Mouse (Mus musculus) liver, adult (tissue): ENCODE measurements around the gene Notch4.

Experiments
- GATA4 ChIP-seq: IDR thresholded peaks from 2 replicates; pipeline ENCODE4 v1.6.1; 2014; ENCODE audit warnings: mild to moderate bottlenecking, low read length; ENCODE audit not compliant: insufficient replicate concordance

Notch4 gene

DNA sequence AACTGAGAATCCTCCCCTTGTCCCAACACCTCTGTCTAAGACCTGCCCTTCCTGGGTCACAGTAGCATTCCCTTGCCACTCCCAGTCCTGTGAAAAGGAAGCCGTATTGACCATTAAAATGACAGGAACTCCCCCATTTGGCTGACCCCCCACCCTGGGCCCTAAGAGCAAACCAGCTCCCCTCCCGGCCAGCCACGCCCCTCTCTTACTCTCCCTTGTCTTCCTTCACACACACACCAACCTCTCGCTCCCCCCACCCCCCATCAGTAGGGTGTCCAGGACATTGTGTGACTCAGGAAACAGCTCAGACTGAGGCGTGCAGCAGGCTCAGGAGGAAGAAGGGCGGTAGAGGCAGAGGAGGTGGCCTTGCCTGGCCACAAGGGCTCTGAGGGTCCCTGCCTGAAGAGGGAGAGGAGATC lies at the start of gene Notch4:
Gene Notch4 (plus strand): TSS at position 266 of the 419 bp plus-strand sequence.
- no peak for TF ChIP-seq GATA4

GRCm38 (mm10) chr17:34516514-34516913 lies 47.6 kb upstream of the Notch4 start:
- TF ChIP-seq GATA4: no peak

GRCm38 (mm10) chr17:34517252-34517651 lies 46.8 kb upstream of the Notch4 start, which contains the start of gene Btnl6:
Gene Btnl6, minus strand, starts transcription at chr17:34517352.
- no peak for TF ChIP-seq GATA4

DNA sequence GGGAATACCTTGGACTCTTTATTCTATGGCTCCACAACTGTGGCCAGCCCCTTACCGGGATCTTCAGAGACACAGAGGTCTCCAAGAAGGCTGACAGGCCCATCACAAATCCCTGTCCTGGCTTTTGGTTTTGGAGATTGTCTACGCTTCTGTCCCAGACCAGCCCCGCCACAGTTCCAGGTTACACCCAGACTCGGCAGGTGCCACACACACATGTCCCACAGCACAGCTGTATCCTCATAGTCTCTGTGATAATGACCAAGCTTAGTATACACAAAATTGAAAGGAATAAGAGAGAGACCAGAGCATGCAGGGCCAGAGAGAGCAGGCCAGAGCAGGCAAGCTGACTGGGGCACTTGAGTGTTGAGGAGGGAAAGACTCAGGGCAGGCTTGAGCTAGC lies 46.3 kb upstream of the Notch4 start:
- TF ChIP-seq GATA4: no peak

DNA sequence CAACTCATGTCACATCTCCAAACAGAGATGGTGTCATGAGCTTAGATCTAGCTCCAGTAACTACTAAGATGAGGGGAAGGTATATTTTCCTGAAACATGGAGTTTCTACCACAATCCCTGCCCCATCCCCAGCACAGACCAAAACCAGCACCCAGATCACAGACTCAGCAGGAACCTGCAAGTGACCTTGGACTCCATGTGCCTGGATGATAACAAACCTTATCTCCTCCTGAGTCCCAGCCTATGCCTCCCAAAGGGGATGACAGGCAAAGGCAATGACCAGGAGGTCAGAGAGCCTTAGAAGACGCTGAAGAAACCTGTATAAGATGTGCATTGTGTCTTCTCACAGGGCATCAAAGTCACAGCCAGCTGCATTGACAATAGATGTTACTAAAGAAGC lies 45.1 kb upstream of the Notch4 start:
- TF ChIP-seq GATA4: no peak

DNA sequence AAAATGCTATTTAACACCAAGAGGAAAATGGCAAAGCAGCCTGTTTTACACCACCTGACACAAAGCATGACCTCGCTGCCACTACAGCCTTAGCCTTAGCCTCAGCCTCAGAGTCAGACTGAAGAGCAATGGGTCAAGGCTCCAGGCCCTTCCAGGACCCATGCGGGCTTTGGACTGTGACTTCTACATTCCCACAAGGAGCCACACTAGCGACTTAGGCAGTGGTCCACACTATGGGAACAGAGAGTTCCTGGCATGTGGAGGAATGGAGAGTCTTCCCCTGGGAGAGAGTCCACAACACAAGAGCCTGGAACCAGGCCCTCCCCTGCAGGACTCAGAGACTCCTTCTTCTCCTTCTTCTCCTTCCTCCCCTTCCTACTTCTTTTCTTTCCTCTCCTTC lies 31.4 kb upstream of the Notch4 start:
- no peak for TF ChIP-seq GATA4

DNA sequence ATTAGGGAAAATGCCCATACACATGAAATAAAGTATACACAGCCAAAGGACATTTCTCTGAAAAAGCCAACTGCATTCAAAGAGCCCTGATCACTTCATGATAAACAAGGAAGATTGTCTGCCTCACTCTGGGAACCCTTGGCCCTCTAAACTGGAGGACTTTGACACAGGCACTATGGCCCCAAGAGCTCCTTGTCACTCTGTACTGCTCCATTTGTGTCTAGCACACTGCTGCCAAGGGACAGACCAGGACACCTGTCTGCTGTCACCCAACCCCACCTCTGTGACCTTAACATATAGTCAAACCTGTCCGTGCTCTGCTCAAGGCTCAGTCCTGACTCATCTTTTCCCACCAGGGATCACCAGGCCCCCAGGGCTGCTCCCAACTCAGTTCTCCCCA lies 17.3 kb upstream of the Notch4 start:
- no peak for TF ChIP-seq GATA4

DNA sequence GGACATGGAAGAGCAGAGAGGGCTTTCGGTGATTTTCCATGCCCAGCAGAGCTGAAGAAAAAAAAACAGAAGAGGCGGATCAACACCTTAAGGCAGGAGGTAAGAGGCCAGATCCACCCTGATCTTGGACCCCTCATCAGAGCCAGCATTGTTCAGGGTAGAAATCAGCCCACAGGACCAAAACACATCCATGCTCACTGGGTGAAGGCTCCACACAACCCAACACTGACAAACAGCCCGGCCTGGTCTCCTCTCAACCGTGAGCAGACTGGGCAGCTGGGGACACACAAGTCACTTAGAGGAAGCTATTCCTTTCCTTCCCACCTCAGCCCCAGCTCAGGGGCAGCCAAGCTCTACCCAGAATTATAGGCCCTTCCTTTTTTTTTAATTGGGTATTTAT lies 16.5 kb upstream of the Notch4 start:
- no peak for TF ChIP-seq GATA4

- TF ChIP-seq GATA4: no peak
Measured at GRCm38 (mm10) chr17:34549156-34549555, 14.9 kb upstream of the Notch4 start.

DNA sequence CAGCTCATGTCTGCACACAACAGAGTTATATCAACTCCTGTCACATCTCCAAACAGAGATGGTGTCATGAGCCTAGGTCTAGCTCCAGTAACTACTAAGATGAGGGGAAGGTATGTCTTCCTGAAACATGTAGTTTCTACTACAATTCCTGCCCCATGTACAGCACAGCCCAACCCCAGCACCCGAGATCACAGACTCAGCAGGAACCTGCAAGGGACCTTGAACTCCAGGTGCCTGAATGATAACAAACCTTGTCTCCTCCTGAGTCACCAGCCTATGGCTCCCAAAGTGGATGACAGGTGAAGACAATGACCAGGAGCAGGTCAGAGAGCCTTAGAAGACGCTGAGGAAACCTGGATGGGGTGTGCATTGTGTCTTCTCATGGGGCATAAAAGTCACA lies 14.2 kb upstream of the Notch4 start:
- TF ChIP-seq GATA4: no peak

DNA sequence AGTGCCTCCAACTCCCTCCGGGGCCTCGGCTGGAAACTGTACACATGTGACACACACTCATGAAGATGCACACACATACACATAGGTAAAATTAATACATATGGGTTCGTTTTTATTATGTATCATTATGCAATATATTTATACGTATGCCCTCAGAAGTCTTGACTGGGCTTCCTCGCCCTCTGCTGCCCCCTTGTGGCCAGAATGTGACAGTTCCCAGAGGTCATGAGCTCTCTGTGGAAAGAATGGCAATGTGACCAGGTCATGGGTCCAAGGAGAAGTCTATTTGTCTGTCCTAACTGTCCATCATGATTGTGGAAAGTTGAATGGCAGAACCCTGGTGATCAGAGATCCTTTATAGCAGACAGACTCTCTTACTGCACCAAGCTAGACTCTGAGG lies 8.6 kb upstream of the Notch4 start:
- TF ChIP-seq GATA4: no peak

- TF ChIP-seq GATA4: no peak
Measured at GRCm38 (mm10) chr17:34556406-34556805, 7.7 kb upstream of the Notch4 start.

GRCm38 (mm10) chr17:34557411-34557810 lies 6.7 kb upstream of the Notch4 start:
- no peak for TF ChIP-seq GATA4

DNA sequence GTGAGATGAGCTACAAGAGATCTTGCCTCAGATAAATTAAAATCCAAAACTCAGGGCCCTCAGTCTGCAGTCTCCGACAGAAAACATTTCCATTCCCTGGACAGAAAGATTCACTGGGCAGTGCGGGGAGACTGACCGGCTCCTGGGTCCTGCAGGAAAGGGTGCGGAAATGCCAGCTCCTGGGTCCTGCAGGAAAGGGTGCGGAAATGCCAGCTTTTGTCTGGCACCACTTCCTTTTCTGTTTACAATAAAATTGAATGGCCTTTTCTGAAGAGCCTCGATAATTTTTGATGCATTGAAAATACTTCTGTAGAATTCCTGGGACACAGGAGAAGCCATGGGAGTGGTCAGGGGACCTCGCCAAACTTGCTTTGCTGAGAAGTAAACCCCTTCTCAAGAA lies 5.0 kb upstream of the Notch4 start:
- TF ChIP-seq GATA4: no peak

DNA sequence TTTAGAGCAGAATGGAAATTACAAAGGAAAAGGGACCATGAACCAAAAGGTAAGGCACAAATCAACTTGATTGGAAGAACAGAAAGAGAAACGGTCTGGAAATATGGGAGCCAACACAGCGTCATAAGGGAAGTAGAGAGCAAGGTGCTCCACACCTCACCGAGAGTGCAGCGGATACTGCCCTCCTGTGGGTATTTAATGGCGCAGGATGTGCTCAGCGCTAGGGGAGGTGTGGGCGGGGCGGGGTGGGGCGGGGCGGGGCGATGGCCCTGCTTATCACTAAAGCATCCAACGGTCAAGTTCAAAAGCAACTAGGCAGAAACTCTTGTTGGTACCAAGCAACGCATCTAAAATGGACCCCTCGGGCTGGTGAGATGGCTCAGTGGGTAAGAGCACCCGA lies 4.2 kb upstream of the Notch4 start:
- TF ChIP-seq GATA4: no peak

DNA sequence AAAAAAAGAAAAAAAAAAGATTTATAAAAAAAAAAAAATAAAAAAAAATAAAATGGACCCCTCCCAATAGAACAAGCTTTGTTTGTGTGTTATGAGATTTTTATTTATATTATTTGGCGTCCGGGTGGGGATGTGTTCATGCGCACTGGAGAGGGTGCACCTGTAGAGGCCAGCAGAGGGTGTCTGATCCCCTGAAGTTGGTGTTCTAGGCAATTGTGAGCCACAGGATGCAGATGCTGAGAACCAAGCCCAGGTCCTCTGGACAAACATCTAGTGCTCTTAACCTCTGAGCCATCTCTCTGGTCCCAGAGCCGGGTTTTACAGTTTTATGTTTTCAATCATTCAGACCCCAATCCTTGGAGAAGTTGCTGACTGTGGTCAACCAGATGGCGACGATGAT lies 3.6 kb upstream of the Notch4 start:
- no peak for TF ChIP-seq GATA4

DNA sequence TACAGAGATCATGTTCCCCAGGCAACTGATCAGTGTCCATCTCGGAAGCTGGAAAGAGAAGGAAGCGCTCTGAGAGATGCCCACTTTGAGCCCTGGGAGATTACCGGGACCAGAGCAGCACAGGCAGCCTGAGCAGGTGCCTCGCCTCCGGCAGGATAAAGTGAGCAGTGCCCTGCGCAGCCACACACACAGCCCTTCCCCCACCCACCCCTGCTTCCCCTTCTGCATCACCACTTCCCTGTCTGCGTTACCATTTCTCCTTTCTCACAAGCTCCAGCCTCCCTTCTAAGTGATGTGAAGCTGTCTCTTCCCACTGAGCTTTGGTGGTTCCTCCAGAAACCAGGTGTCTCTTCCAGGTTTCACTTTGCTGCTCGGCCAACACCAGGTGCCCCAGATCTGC lies 2.9 kb upstream of the Notch4 start:
- no peak for TF ChIP-seq GATA4

DNA sequence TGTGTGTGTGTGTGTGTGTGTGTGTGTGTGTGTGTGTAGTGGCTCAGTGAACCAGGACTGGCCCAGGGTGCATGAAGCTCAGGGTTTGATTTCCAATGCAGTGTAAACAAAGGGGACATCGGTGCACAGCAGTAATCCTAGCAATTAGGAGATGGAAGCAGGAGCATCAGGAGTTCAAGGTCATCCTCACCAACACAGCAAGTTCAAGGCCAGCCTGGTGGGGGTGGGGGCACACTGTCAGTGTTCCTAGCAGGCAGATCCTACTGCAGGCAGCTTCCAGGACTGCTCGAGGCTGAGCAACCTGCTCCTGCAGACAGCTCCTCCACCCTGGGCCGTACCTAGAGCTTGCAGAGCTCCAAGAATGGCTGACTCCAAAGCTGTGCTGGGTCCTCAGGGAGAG lies 1.5 kb upstream of the Notch4 start:
- no peak for TF ChIP-seq GATA4

DNA sequence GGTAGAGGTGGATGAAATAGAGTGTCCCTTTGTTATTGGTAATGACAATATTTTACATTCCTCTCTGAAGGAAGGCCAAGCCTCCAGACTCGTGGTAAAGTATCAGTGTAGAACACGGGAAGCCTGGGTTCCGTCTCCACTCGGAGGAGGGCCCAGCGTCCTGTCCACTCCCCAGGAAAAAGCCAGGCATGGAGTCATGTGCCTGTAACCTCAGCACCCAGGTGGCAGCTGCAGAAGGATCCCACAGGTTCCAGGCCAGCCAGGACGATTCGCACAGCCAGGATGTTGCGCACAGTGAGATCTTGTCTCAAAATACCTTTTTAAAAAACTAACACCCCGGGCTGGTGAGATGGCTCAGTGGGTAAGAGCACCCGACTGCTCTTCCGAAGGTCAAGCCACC lies 714 bp upstream of the Notch4 start:
- TF ChIP-seq GATA4: no peak

DNA sequence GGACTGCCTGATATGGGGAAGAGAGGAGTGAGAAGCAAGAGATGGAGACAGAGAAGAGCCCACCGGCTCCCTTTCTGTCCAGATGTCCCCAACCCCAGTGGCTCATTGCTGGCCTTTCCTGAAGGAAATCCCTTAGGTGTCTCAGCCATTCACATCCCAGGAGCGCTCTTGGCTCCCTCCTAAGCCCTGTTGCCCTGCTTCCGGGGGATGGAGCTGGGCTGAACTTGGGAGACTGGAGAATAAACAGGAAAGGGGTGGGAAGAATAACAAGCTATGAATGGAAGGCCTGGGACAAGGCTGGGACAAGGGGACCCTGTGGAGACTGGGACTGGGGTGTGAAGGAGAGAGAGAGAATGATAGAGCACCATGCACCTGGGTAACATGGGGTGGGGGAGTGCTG lies 728 bp downstream of the Notch4 start:
- TF ChIP-seq GATA4: no peak
